Mouse (Mus musculus) lung, postnatal 0 days (tissue): ENCODE measurements at regions not wholly inside any gene's neighbourhood (a gene's known extent, or its start where the extent isn't known, plus 50 kb on each side); places are given as distances from the start of the nearest gene placed in this dataset.

Source experiments
- ATAC-seq: fragments of 200-750 bp; cut with Nextera tagmentation; 2 replicates; pipeline ENCODE4 v1.8.0; 2017; ENCODE audit warnings: moderate library complexity
- DNase-seq: peaks from one replicate; pipeline ENCODE4 v3.0.0-alpha.2; 2016; ENCODE audit warnings: low spot score
- H3K27ac ChIP-seq: fragments of 300-500 bp; sonication (generic); 2 replicates; pipeline ENCODE4 v1.5.1; 2014; ENCODE audit warnings: antibody characterized with exemption, mild to moderate bottlenecking, low read length, mixed read lengths
- H3K27me3 ChIP-seq: fragments of 300-500 bp; sonication (generic); replicated peaks from 2 replicates; pipeline ENCODE4 v1.6.1; 2014; ENCODE audit warnings: low read length, mixed read lengths; ENCODE audit not compliant: insufficient read depth
- H3K36me3 ChIP-seq: fragments of 300-500 bp; sonication (generic); 2 replicates; pipeline ENCODE4 v1.6.1; 2014; ENCODE audit warnings: low read length, mixed read lengths; ENCODE audit not compliant: insufficient read depth
- H3K4me1 ChIP-seq: fragments of 300-500 bp; sonication (generic); 2 replicates; pipeline ENCODE4 v1.6.1; 2014; ENCODE audit warnings: antibody characterized with exemption, low read depth, low read length, mixed read lengths; ENCODE audit not compliant: insufficient read depth
- H3K4me2 ChIP-seq: fragments of 300-500 bp; sonication (generic); replicated peaks from 2 replicates; pipeline ENCODE4 v1.6.1; 2014; ENCODE audit warnings: low read depth, mild to moderate bottlenecking, low read length, moderate library complexity, mixed read lengths
- H3K4me3 ChIP-seq: fragments of 300-500 bp; sonication (generic); 2 replicates; pipeline ENCODE4 v1.5.1; 2014; ENCODE audit warnings: low read depth, low read length
- H3K9ac ChIP-seq: fragments of 300-500 bp; sonication (generic); replicated peaks from 2 replicates; pipeline ENCODE4 v1.6.1; 2014; ENCODE audit warnings: low read depth, mild to moderate bottlenecking
- H3K9me3 ChIP-seq: fragments of 300-500 bp; sonication (generic); 2 replicates; pipeline ENCODE4 v1.6.1; 2016; ENCODE audit warnings: low read length, mixed read lengths
- CTCF ChIP-seq: IDR thresholded peaks from 2 replicates; pipeline ENCODE4 v1.5.1; 2016; ENCODE audit warnings: antibody characterized with exemption, mild to moderate bottlenecking
- EP300 ChIP-seq: IDR thresholded peaks from 2 replicates; pipeline ENCODE4 v1.6.1; 2016; ENCODE audit warnings: antibody characterized with exemption, mild to moderate bottlenecking, control low read depth
- WGBS: fragments of 180-500 bp; shearing (Covaris S2); extraction: QIAGEN DNeasy Blood & Tissue Kit; methylation state at CpG from one replicate; pipeline ENCODE4 v1.1.7; 2014; 5-methylcytosine and 5-hydroxymethylcytosine counted together

DNA sequence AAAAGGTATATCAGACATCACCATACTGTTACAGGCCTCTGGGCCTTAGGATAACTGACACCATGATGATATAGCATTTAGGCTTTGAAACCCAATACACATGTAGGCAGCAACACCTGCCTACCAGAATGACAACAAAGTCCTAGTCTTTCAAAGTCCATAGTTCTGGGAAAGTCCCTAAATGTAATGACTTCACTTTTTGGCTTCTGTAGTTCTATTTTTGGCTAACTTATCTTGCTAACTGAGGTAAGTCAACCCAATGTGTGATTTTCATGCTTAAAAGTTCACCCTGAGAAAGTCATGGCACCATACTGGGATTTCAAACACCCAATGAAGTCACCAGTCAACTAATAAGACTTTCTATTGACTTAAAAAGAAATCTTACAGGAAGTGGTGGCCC, 485.8 kb upstream of the Fam174a start:
- no peaks in the 10 kb centered on the region for H3K4me1 ChIP-seq
- no peak overlapping the region for H3K4me3 ChIP-seq
- H3K27ac ChIP-seq: no peak overlapping the region
- H3K27me3 ChIP-seq: no peaks in the 10 kb centered on the region
- no peaks in the 10 kb centered on the region for H3K9me3 ChIP-seq
- DNase-seq (no peak), ATAC-seq (no peak)
- no peak for TF ChIP-seq EP300
- TF ChIP-seq CTCF: no peak
- H3K4me2 ChIP-seq: no peak overlapping the region
- H3K9ac ChIP-seq: no peak overlapping the region
- no peaks in the 10 kb centered on the region for H3K36me3 ChIP-seq

DNA sequence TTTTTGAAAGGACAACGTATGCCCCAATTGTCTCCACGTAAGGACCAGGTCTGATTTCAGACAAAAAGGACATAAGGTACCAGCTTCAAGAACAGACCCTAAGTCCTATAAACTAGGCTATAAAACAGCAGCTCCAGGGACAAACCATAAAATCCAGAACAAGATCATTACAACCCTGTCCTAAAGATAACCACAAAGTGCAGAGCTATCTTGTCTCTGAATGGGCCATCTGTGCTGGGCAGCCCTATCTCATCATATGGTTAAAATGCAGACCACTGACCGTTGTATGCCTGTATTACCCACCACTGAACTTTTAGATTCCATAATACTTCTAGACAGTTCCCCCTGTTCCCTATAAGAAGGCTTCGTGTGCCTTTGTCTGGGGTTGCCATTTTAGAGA, 477.4 kb upstream of the Fam174a start:
- ATAC-seq (no peak), DNase-seq (no peak)
- H3K36me3 ChIP-seq: no peaks in the 10 kb centered on the region
- H3K9ac ChIP-seq: no peak overlapping the region
- no peaks in the 10 kb centered on the region for H3K9me3 ChIP-seq
- 84% methylated on average over 4 of the region's 4 CpGs for WGBS
- no peaks in the 10 kb centered on the region for H3K4me1 ChIP-seq
- TF ChIP-seq CTCF (no peak), EP300 (no peak)
- H3K27me3 ChIP-seq: no peaks in the 10 kb centered on the region
- no peak overlapping the region for H3K27ac ChIP-seq
- no peak overlapping the region for H3K4me3 ChIP-seq
- no peak overlapping the region for H3K4me2 ChIP-seq

DNA sequence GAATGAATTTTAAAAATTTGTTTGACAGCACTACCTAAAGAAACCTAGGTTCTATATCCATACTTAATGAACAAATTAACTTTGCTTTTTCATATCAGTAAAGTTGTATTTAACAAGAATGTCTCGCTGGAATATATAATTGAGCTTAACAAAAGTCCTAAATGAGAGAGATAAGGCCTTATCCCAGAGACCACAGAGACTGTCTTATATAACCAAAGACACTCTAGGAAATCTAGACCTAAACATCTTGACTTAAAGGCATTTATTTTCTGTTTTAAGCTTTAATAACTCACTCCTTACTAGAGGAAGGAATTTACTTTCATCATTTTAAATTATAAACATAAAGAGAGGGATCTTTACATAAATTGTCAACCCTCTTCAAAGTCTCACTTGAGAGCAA, 461.9 kb upstream of the Fam174a start:
- no peak for ATAC-seq
- WGBS: 37% methylated on average over 1 of the region's 1 CpGs
- H3K9ac ChIP-seq: no peak overlapping the region
- TF ChIP-seq CTCF (no peak), EP300 (no peak)
- no peaks in the 10 kb centered on the region for H3K9me3 ChIP-seq
- no peaks in the 10 kb centered on the region for H3K27me3 ChIP-seq
- H3K4me2 ChIP-seq: no peak overlapping the region
- no peak for DNase-seq
- H3K27ac ChIP-seq: no peak overlapping the region
- no peaks in the 10 kb centered on the region for H3K36me3 ChIP-seq
- H3K4me1 ChIP-seq: no peaks in the 10 kb centered on the region
- no peak overlapping the region for H3K4me3 ChIP-seq

DNA sequence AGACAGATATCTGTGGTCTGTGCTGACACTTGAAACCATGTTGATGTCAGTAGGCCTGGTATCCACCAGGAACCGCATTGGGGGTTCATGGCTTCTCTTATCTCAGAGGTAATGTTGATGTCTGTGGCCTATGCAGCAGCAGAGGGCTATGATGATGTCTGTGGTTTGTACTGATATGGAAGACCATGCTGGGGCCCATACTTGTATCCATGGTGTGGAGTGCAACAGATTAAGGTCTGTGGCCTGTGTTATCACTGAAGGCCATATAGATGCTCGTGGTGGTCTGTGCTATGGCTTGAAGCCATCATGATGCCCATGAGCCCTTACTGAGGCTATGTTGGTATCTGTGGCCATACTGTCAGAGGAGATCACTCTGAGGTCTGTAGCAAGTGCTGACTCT, 455.0 kb upstream of the Fam174a start:
- no peak overlapping the region for H3K4me2 ChIP-seq
- no peak overlapping the region for H3K4me3 ChIP-seq
- ATAC-seq: no peak
- no peaks in the 10 kb centered on the region for H3K9me3 ChIP-seq
- TF ChIP-seq CTCF: no peak
- TF ChIP-seq EP300: no peak
- no peak for DNase-seq
- H3K27me3 ChIP-seq: no peaks in the 10 kb centered on the region
- no peak overlapping the region for H3K27ac ChIP-seq
- H3K36me3 ChIP-seq: no peaks in the 10 kb centered on the region
- H3K9ac ChIP-seq: no peak overlapping the region
- 83% methylated on average over 2 of the region's 2 CpGs for WGBS
- no peaks in the 10 kb centered on the region for H3K4me1 ChIP-seq

DNA sequence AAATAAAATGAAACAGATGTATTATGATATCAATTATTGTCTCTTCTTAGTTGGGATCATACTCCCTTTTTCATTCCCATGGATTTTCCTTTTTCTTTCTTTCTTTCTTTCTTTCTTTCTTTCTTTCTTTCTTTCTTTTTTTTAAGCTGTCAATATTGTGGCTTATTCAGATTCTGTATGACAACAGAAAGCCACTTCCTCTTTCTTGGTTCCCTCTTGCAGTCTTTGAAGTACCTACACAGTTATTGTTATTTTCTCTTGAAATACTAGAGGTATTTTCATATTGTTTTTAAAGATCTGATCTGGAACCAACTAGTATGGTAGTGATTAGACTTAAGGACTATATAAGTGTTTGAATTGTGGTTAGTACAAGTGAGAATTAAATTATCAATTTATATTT, 444.6 kb upstream of the Fam174a start:
- H3K9ac ChIP-seq: no peak overlapping the region
- no peaks in the 10 kb centered on the region for H3K36me3 ChIP-seq
- H3K9me3 ChIP-seq: no peaks in the 10 kb centered on the region
- DNase-seq (no peak), ATAC-seq (no peak)
- no peaks in the 10 kb centered on the region for H3K4me1 ChIP-seq
- H3K27me3 ChIP-seq: no peaks in the 10 kb centered on the region
- TF ChIP-seq CTCF (no peak), EP300 (no peak)
- H3K4me2 ChIP-seq: no peak overlapping the region
- no peak overlapping the region for H3K27ac ChIP-seq
- H3K4me3 ChIP-seq: no peak overlapping the region

DNA sequence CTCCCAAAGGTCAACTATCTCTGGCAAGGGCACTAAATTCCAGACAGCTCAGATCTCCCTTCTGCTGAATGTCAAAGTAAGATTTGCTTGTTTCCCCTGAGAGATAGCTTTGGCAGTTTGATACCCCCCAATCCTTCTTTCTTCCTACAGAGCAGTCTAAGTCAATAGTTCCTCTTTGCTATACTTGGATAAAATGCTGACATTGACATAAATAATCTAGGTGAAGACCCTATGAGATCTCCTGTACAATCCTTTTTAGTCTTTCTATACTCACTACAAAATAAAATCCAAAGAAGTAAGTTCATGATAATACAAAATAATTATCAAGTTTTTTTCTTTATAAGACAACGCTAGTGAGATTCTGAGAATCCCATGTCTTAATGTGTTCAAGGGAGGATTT, 432.9 kb upstream of the Fam174a start:
- Histone ChIP-seq H3K27me3 (no peaks in the 10 kb centered on the region), H3K4me2 (no peak overlapping the region), H3K9ac (no peak overlapping the region), H3K9me3 (no peaks in the 10 kb centered on the region), H3K4me1 (no peaks in the 10 kb centered on the region), H3K36me3 (no peaks in the 10 kb centered on the region), H3K4me3 (no peak overlapping the region), H3K27ac (no peak overlapping the region)
- DNase-seq (no peak), ATAC-seq (no peak)
- TF ChIP-seq CTCF: no peak
- WGBS: 96% methylated on average over 1 of the region's 1 CpGs

DNA sequence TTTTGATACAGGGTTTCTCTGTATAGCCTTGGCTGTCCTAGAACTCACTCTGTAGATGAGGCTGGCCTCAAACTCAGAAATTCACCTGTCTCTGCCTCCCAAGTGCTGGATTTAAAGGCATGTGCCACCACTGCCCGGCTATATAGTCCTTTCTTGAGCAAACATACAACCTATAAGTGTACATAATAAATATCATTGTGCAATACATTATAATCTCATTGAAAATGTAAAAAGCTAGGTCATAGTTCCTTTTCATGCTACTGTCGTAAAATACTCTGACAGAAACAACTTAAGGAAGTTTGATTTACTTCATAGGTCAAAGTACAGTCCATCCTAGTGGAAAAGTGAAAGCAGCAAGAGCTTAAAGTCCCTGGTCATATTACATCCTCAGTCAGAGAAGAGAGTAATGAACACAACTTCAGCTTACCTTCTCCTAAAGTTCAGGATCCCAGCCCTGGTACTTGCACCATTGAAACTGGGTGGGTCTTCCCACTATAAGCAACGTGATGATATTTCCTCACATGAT, 408.4 kb upstream of the Fam174a start:
- H3K4me1 ChIP-seq: no peaks in the 10 kb centered on the region
- no peak overlapping the region for H3K4me3 ChIP-seq
- no peaks in the 10 kb centered on the region for H3K36me3 ChIP-seq
- no peak overlapping the region for H3K4me2 ChIP-seq
- H3K9ac ChIP-seq: no peak overlapping the region
- no peak overlapping the region for H3K27ac ChIP-seq
- TF ChIP-seq EP300: no peak
- TF ChIP-seq CTCF: no peak
- ATAC-seq (no peak), DNase-seq (no peak)
- WGBS: 70% methylated on average over 3 of the region's 3 CpGs
- no peaks in the 10 kb centered on the region for H3K27me3 ChIP-seq
- H3K9me3 ChIP-seq: no peaks in the 10 kb centered on the region
